Mouse (Mus musculus): ENCODE measurements around the gene Cdh13. TPM values are rescaled to one million over a fixed set of nuclear protein-coding genes. Genes with fewer than 3 reads are reported as not detected.

The Cdh13 gene
- polyA plus RNA-seq, 1 experiment from 2014 or later: 37.1 TPM

- Histone ChIP-seq H3K9me3 (replicated peaks; ENCODE audit: control insufficient read depth, low read length) (no peaks in the 10 kb centered on the region), H3K27me3 (ENCODE audit: control insufficient read depth, insufficient read depth, low read length) (no peaks in the 10 kb centered on the region), H3K9ac (ENCODE audit: low read depth, low read length) (no peak overlapping the region), H3K4me3 (ENCODE audit: low read depth, low read length) (no peak overlapping the region), H3K4me1 (ENCODE audit: control insufficient read depth, insufficient read depth, low read length) (no peaks in the 10 kb centered on the region; the same call in 1 of the 2 replicates), H3K36me3 (ENCODE audit: control insufficient read depth, insufficient read depth, low read length) (no peaks in the 10 kb centered on the region), H3K27ac (ENCODE audit: low read depth, low read length) (no peak overlapping the region), H3K4me2 (no peak overlapping the region)
- 75% methylated on average over 6 of the region's 6 CpGs for WGBS (ENCODE audit: insufficient replicate concordance)
- no peak for ATAC-seq (replicated peaks; ENCODE audit: insufficient number of reproducible peaks, low FRiP score, low TSS enrichment)
Measured at GRCm38 (mm10) chr8:118648801-118649537, 365.4 kb downstream of the Cdh13 start.

GRCm38 (mm10) chr8:118649981-118650380, 366.4 kb downstream of the Cdh13 start:
- no peak overlapping the region for H3K9ac ChIP-seq (ENCODE audit: low read depth, low read length)
- H3K4me1 ChIP-seq (ENCODE audit: control insufficient read depth, insufficient read depth, low read length): peaks cover 9% of the 10 kb centered on the region
- no peak for ATAC-seq (replicated peaks; ENCODE audit: insufficient number of reproducible peaks, low FRiP score, low TSS enrichment)
- no peak overlapping the region for H3K27ac ChIP-seq (ENCODE audit: low read depth, low read length)
- WGBS (ENCODE audit: insufficient replicate concordance): 74% methylated on average over 4 of the region's 4 CpGs
- no peak overlapping the region for H3K4me3 ChIP-seq (ENCODE audit: low read depth, low read length)
- no peak overlapping the region for H3K4me2 ChIP-seq
- H3K27me3 ChIP-seq (ENCODE audit: control insufficient read depth, insufficient read depth, low read length): no peaks in the 10 kb centered on the region
- no peaks in the 10 kb centered on the region for H3K9me3 ChIP-seq (replicated peaks; ENCODE audit: control insufficient read depth, low read length)
- no peaks in the 10 kb centered on the region for H3K36me3 ChIP-seq (ENCODE audit: control insufficient read depth, insufficient read depth, low read length)

- WGBS (ENCODE audit: insufficient replicate concordance): 42% methylated on average over 8 of the region's 8 CpGs
- H3K9ac ChIP-seq (ENCODE audit: low read depth, low read length): no peak overlapping the region
- no peak overlapping the region for H3K4me3 ChIP-seq (ENCODE audit: low read depth, low read length)
- no peak overlapping the region for H3K27ac ChIP-seq (ENCODE audit: low read depth, low read length)
- H3K36me3 ChIP-seq (ENCODE audit: control insufficient read depth, insufficient read depth, low read length): no peaks in the 10 kb centered on the region
- peak; percentile 42; the same call in 1 of the 2 replicates for ATAC-seq (replicated peaks; ENCODE audit: insufficient number of reproducible peaks, low FRiP score, low TSS enrichment)
- no peaks in the 10 kb centered on the region for H3K4me1 ChIP-seq (ENCODE audit: control insufficient read depth, insufficient read depth, low read length)
- no peak overlapping the region for H3K4me2 ChIP-seq
- peaks cover 6% of the 10 kb centered on the region; the same call in 1 of the 2 replicates for H3K9me3 ChIP-seq (replicated peaks; ENCODE audit: control insufficient read depth, low read length)
- H3K27me3 ChIP-seq (ENCODE audit: control insufficient read depth, insufficient read depth, low read length): no peaks in the 10 kb centered on the region
Measured at GRCm38 (mm10) chr8:118662001-118662829, 378.7 kb downstream of the Cdh13 start.

GRCm38 (mm10) chr8:118665081-118665480, 381.5 kb downstream of the Cdh13 start:
- Histone ChIP-seq H3K27ac (ENCODE audit: low read depth, low read length) (no peak overlapping the region), H3K36me3 (ENCODE audit: control insufficient read depth, insufficient read depth, low read length) (no peaks in the 10 kb centered on the region), H3K9ac (ENCODE audit: low read depth, low read length) (no peak overlapping the region), H3K9me3 (replicated peaks; ENCODE audit: control insufficient read depth, low read length) (peaks cover 6% of the 10 kb centered on the region; the same call in 1 of the 2 replicates), H3K4me2 (no peak overlapping the region), H3K4me1 (ENCODE audit: control insufficient read depth, insufficient read depth, low read length) (no peaks in the 10 kb centered on the region), H3K4me3 (ENCODE audit: low read depth, low read length) (no peak overlapping the region), H3K27me3 (ENCODE audit: control insufficient read depth, insufficient read depth, low read length) (no peaks in the 10 kb centered on the region)
- ATAC-seq (replicated peaks; ENCODE audit: insufficient number of reproducible peaks, low FRiP score, low TSS enrichment): no peak
- 89% methylated on average over 5 of the region's 5 CpGs for WGBS (ENCODE audit: insufficient replicate concordance)

GRCm38 (mm10) chr8:118667736-118668135, 384.2 kb downstream of the Cdh13 start:
- WGBS (ENCODE audit: insufficient replicate concordance): 80% methylated on average over 4 of the region's 4 CpGs
- Histone ChIP-seq H3K27ac (ENCODE audit: low read depth, low read length) (no peak overlapping the region), H3K4me1 (ENCODE audit: control insufficient read depth, insufficient read depth, low read length) (no peaks in the 10 kb centered on the region), H3K4me3 (ENCODE audit: low read depth, low read length) (no peak overlapping the region), H3K9ac (ENCODE audit: low read depth, low read length) (no peak overlapping the region), H3K9me3 (replicated peaks; ENCODE audit: control insufficient read depth, low read length) (peaks cover 6% of the 10 kb centered on the region; the same call in 1 of the 2 replicates), H3K27me3 (ENCODE audit: control insufficient read depth, insufficient read depth, low read length) (no peaks in the 10 kb centered on the region), H3K36me3 (ENCODE audit: control insufficient read depth, insufficient read depth, low read length) (no peaks in the 10 kb centered on the region), H3K4me2 (no peak overlapping the region)
- no peak for ATAC-seq (replicated peaks; ENCODE audit: insufficient number of reproducible peaks, low FRiP score, low TSS enrichment)

- no peak for ATAC-seq (replicated peaks; ENCODE audit: insufficient number of reproducible peaks, low FRiP score, low TSS enrichment)
- no peak overlapping the region for H3K27ac ChIP-seq (ENCODE audit: low read depth, low read length)
- 63% methylated on average over 6 of the region's 6 CpGs for WGBS (ENCODE audit: insufficient replicate concordance)
- H3K36me3 ChIP-seq (ENCODE audit: control insufficient read depth, insufficient read depth, low read length): no peaks in the 10 kb centered on the region
- no peaks in the 10 kb centered on the region for H3K27me3 ChIP-seq (ENCODE audit: control insufficient read depth, insufficient read depth, low read length)
- H3K9me3 ChIP-seq (replicated peaks; ENCODE audit: control insufficient read depth, low read length): no peaks in the 10 kb centered on the region
- no peak overlapping the region for H3K4me3 ChIP-seq (ENCODE audit: low read depth, low read length)
- H3K9ac ChIP-seq (ENCODE audit: low read depth, low read length): no peak overlapping the region
- H3K4me2 ChIP-seq: no peak overlapping the region
- H3K4me1 ChIP-seq (ENCODE audit: control insufficient read depth, insufficient read depth, low read length): no peaks in the 10 kb centered on the region
Measured at GRCm38 (mm10) chr8:118676233-118676632, 392.7 kb downstream of the Cdh13 start.

- Histone ChIP-seq H3K4me2 (no peak overlapping the region), H3K9ac (ENCODE audit: low read depth, low read length) (no peak overlapping the region), H3K4me1 (ENCODE audit: control insufficient read depth, insufficient read depth, low read length) (no peaks in the 10 kb centered on the region), H3K36me3 (ENCODE audit: control insufficient read depth, insufficient read depth, low read length) (no peaks in the 10 kb centered on the region), H3K9me3 (replicated peaks; ENCODE audit: control insufficient read depth, low read length) (no peaks in the 10 kb centered on the region), H3K27me3 (ENCODE audit: control insufficient read depth, insufficient read depth, low read length) (no peaks in the 10 kb centered on the region), H3K27ac (ENCODE audit: low read depth, low read length) (no peak overlapping the region), H3K4me3 (ENCODE audit: low read depth, low read length) (no peak overlapping the region)
- 57% methylated on average over 9 of the region's 9 CpGs for WGBS (ENCODE audit: insufficient replicate concordance)
- ATAC-seq (replicated peaks; ENCODE audit: insufficient number of reproducible peaks, low FRiP score, low TSS enrichment): no peak
Measured at GRCm38 (mm10) chr8:118679347-118679746, 395.8 kb downstream of the Cdh13 start.

- no peak for ATAC-seq (replicated peaks; ENCODE audit: insufficient number of reproducible peaks, low FRiP score, low TSS enrichment)
- Histone ChIP-seq H3K4me2 (no peak overlapping the region), H3K9ac (ENCODE audit: low read depth, low read length) (no peak overlapping the region), H3K9me3 (replicated peaks; ENCODE audit: control insufficient read depth, low read length) (no peaks in the 10 kb centered on the region), H3K36me3 (ENCODE audit: control insufficient read depth, insufficient read depth, low read length) (no peaks in the 10 kb centered on the region), H3K27me3 (ENCODE audit: control insufficient read depth, insufficient read depth, low read length) (no peaks in the 10 kb centered on the region), H3K27ac (ENCODE audit: low read depth, low read length) (no peak overlapping the region), H3K4me3 (ENCODE audit: low read depth, low read length) (no peak overlapping the region), H3K4me1 (ENCODE audit: control insufficient read depth, insufficient read depth, low read length) (no peaks in the 10 kb centered on the region)
- WGBS (ENCODE audit: insufficient replicate concordance): 74% methylated on average over 3 of the region's 3 CpGs
Measured at GRCm38 (mm10) chr8:118683386-118683785, 399.9 kb downstream of the Cdh13 start.
